Mouse (Mus musculus): ENCODE measurements around the gene Tdrkh.

Gene Tdrkh

DNA sequence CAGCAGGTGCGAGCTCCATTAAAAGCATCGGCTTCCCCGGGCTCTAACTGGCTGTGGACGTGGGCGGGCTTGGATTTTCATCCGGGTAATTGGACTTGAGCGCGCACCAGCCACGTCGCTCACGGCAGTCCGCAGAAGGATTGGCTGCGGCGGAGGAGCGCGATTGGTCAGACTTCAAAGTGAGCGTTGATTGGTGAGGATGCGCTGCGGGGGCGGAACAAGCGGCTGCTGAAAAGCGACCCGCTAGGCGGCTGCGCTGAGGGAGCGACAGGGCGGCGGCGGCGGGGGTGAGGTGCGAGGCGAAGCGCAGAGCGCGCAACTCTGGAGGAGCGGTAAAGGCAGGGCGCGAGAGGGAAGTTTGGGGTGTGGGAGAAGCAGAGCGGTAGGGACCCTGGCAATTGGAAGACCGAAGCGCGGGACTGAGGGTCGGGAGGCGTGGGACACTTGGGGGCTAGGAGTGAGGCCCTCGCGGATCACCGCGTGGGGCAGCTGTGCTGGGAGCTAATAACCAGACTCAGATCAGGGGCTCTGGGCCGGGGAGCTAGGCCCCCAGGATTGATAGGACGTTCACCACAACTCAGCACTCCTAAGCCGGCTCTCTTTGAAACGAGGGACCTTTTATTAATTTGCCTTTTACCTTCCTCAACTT lies at the start of gene Tdrkh:
TSS of gene Tdrkh (plus strand) at position 243 of the 649 bp plus-strand sequence.
- peak; percentile 97 for DNase-seq

DNA sequence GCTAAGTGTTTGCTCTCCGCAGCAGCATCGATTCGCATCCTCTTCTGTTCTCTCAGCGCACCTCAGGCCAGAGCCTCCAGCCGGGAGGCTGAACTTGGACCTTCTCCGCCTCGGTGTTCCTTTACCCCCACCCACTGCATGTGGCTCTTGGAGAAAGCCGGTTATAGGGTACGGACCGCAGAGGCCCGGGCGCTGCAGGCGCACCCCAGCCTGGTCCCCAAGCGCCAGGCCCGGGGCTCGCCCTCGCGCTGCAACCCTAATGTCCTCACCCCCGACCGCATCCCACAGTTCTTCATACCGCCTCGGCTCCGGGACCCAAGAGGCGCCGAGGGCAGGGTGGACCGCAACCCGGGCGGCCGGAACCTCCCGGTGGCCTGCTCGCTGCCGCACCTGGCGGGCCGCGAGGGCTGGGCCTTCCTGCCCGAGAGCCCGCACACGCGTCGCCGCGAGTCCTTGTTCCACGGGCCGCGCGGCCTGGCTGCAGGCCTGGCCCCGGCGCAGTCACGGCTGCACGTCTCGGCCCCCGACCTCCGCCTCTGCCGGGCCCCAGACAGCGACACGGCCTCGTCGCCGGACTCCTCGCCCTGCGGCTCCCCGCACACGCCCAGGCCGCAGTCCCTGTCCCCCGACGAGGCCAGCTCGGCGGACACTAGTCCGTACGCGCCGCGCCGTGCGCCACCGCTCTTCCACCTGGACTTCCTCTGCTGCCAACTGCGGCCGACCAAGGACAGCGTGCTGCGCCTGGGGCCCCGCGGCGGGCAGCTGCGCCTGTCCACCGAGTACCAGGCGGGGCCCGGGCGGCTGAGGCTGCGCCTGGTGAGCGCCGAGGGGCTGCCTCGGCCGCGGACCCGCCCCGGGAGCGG lies 49.6 kb upstream of the Tdrkh start:
- DNase-seq = peak; percentile 27

DNA sequence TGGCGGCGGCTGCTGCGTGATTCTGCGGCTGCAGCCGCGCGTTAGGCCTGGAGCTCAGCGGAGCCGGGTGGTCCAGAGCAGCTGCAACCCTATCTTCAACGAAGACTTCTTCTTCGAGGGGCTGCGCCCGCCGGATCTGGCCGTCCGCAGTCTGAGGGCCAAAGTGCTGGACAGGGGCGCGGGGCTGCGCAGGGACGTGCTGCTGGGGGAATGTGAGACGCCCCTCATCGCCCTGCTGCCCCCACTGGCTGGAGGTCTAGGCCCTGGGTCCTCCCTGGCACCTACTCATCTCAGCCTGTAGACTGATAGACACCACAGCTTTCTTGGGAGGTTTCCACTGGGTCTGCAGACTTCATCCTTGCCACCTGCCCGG lies 48.9 kb upstream of the Tdrkh start:
- no peak for DNase-seq

DNA sequence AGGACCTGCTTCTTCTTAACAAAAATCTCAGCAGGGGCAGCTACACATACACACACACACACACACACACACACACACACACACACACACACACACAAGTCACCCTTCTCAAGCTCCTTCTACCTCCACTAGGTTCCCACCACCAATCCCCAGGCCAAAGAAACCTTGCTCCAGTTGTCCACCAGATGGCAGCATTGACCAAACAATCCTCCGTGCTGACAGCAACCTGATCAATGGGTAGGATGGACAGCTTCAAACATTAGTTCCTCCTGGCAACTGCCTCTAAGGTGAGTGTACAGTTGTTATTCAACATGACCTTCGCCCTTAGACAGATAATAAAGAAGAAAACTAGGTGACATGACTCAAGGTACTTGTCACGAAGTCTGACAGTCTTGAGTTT lies 46.3 kb upstream of the Tdrkh start:
- DNase-seq = peak; percentile 82

DNA sequence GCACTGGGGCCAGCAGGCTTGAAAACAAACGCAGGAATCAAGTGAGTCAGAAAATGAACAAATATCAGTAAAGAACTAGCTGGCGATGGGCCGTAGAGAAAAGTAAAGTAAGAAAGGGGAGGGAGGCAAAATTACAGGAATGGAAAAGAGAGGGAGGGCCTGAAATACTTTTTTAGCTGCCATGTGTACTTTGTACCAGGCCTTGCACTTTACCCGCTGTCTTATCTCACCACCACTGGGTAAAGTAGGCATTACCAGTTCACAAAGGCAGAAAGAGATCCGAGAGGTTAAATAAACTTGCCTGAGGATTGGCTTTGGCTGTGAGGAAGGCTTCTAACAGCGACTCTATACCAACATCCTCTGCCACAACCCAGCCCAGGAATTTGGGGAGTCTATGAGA lies 45.6 kb upstream of the Tdrkh start:
- no peak for DNase-seq

DNA sequence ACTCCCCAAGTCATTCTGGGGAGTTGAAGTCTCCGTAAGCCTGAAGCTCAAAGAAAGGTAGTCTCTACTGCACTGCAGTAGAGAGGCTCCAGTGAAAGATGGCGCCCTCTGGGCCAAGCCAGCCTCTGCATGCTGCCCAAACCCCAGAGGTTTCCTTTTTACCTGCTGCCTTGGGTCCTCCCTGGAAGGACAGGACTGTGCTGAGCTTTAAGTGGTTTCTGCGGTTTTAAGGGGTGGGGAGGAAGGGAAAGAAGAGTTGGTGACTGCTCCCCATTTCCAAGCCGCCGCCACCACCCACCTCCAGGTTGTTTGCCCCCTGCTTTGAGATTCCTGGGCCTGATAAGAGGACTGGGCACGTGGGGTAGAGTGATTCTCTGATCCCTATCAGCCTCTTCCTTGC lies 44.4 kb upstream of the Tdrkh start:
- no peak for DNase-seq

DNA sequence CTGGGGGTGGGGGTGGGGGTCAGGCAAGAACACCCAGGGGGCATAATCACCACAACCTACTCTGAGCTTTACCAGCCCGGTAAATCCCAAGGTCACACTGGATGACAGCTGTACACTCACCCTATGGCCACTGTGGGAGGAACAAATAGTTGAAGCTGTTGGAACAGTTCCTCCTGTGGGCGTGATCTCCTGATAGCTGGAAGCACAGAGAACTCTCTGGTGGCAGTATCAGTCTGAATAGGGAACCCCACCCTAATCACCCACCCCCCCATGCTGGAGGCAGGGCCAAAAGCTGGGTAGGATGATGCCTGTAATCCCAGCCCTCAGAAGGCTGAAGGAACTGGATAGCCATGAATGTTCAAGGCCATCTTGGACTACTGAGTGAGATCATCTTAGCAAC lies 43.4 kb upstream of the Tdrkh start:
- no peak for DNase-seq

DNA sequence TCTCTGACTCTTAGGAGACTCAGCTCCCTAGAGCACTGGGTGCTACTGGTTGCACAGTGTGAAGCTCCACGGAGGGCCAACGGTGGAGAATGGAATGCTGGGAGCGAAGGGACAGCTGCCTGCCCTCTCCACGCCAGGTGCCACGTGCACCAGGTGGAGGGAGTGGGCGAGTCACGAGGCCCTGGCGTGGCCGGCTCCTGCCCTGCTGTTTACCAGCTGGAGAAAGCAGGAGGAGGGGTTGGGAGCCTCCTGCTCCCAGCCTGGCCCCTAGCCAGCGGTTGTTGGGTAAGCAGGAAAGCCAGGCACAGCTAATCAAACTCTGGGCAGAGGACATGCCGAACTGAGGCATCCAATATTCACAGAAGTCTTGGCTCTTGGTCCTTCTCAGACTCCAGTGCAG lies 41.4 kb upstream of the Tdrkh start:
- peak; percentile 91 for DNase-seq

DNA sequence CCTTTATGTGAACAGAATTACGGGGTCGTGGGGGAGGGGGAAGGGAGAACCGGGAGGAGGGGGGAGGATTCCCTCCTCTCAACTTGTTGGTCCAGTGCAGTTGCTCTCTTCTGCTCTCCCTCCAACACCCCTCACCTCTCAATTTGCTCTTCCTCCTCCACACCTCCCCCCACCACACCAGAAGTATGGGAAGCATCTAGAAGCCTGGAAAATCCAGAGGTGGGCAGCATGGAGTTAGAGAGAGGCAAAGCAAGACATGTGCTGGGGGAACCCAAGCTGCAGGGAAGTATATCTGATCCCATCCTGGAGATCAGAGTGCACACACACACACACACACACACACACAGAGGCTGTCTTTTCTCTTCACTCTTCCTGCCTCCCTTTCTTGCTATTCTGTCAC lies 41.0 kb upstream of the Tdrkh start:
- no peak for DNase-seq

DNA sequence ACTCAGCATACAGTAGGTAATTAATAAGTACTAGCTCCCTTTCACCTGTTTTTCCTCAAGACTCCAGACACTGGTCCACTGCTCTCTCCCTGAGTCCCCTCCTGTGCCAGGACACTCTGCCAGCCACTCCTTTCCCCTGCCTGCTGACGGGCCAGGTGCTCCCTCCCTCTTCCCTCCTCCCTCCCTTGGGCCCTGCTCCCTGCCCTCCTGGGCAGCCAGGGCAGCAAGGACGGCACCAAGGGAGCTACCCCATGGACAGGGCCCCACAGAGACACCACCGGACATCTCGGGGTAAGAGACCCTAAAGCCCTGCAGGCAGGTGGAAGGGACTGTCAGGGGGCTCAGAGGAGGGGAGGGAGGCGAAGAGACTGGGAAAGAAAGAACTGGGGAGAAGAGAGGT lies 40.4 kb upstream of the Tdrkh start, which contains the start of gene Rorc:
TSS of gene Rorc (plus strand) at position 154 of the 400 bp plus-strand sequence.
- DNase-seq = peak; percentile 58

DNA sequence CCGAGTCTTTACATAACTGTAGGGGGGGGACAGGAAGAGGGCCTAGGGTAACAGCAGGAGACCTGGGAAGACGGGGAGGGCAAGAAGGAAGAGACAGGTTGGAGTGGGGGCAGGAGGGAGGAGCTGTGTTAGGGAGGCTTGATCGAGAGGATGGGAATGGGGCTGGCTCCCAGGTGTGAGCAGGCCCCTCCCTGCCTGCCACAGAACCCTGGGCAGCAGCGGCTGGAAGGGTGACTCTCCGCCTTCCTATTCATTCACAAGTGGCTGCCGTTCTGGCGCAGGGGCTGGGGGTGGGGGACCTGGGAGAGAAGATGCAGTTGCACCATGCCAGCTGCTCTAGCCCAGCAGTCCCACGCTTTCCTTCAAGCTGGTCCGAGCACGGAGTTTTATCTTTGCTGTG lies 40.0 kb upstream of the Tdrkh start:
- peak; percentile 32 for DNase-seq

DNA sequence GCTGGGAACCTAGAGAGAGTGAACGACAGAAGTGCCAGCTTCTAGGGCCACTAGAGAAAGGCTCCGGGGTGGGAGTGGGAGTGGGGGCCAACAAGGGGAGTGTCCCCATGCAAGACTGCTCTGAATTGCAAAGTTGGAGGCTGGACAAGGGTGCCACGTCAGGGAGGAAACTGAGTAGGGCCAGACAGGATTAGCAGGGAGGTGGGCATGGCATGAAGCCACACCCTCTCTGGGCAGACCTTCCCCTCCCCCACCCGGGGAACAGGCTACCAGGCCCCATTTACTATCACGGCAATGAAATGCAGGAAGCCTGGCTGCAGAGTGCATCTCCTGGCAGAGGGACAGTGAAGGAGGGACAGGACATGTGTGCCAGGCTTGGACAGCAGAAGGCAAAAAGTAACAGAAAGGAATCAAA lies 39.5 kb upstream of the Tdrkh start:
- DNase-seq = peak; percentile 57

DNA sequence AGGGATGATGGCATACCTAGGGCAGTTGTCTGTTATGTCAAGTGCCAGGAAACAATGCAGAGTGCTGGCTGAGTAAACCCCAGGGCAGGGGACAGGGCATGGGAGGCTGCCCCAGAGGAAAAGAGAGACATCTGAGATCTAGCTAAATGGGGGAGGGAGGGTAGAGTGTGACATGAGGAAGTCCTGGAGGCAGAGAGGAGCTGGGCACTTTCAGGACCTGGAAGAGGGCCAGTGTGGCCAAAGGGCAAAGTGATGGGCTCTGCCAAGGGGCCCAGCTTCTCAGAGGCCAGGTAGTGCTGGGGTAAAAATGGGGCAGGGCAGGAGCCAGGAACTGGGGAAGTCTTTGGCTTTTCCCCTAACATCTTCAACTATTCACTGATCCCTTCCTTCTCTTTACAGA lies 38.4 kb upstream of the Tdrkh start:
- DNase-seq = no peak

DNA sequence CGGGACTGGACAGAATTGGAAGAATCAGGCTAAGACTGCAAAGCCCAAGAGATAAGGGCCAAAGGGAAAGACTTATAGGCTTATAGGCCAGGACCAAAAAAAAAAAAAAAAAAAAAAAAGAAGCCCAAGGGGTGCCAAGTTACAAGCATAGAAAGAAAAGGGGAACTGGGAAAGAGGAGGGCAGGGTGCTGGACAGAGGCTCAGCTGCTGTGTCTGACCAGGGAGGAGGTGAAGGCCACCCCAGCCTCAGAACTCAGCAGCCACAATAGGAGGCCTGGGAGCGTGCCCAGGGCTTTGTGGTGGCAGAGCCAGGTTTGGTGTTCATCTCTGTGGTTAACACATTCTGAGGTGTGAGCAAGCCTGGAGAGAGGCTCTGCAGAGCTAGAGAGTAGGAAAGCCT lies 37.9 kb upstream of the Tdrkh start:
- DNase-seq = no peak

DNA sequence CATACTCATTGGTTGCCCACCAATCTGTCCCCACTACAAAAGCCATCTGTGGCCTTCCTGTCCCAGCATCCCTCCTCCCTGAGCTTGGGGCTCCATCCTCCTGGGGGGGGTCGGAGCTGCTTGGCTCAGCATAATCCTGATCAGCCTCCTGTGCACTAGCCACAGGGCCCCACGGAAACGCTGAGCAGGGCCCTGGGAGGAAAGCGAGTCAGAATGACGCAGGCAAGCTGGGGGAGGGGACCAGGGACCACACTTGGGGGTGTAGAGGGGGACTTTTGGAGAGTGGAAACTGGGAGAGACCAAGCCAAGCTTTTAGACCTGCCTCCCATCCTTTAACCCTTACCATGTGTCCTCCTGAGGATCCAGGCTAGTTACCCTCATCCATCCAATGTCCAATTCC lies 37.2 kb upstream of the Tdrkh start:
- no peak for DNase-seq

DNA sequence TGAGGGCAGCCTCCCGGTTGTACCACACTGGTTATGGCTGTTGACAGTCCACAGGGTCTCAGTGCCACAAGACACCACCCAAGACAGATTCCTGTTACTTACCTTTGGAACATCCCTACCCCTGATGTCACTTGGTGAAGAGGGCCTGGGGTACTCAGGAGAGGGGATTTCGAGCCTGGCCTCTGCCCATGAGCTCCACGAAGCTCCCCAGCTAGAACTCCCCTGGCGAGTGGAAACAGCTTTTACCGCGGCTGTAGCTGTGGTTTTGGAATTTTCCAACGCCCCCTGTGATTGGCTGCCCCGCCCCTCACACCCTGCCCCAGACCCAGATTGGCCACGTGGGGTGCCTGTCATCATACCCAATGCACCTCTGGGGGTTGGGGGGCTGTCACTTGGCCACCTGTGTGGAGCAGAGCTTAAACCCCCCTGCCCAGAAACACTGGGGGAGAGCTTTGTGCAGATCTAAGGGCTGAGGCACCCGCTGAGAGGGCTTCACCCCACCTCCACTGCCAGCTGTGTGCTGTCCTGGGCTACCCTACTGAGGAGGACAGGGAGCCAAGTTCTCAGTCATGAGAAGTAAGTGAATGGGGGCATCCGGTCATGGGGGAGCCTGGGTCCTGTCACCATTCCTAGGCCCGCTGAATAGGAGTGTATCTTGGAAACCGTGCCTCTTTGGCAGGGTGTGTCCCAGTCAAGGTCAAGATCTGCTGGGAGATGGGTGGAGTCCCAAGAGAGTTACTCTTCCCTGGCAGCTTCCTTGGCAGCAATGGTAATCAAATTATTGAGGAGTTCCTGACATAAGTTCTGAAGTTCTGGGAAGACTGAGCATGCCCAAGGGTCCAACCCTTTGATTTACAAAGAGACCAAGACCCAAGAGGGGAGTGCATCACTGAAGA lies 35.8 kb upstream of the Tdrkh start:
- DNase-seq = peak; percentile 14

DNA sequence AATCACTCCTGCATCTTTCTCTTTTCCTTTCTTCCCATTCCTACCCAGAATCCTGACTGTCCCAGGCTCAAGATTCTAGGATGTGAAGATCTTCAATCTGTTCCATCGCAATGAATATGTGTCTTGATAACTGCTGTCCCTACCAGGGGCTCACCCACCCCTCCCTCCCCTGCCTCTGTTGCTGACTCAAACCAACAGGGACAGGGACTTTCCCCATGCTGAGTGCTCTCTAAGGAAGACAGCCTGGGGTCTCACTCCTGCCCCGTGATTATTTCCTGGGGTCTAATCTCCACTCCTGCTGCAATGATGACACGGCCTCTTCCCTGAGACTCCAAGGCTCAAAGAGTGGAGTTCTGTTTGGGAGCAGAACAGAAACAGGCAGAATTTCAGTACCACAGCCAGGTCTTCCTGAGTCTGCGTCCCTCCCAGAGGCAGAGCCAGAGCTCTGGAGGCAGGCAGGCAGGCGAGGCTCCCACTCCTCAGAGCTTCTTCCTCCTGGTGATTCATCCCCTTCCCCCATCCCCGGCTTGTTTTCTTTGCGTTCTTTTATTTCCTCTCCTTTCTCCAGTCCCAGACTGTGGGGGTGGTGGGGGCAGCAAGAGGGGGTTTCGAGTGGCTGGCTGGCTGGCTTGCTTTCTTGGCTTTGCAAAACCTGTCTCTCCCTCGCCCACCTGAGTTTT lies 33.1 kb upstream of the Tdrkh start:
- no peak for DNase-seq

DNA sequence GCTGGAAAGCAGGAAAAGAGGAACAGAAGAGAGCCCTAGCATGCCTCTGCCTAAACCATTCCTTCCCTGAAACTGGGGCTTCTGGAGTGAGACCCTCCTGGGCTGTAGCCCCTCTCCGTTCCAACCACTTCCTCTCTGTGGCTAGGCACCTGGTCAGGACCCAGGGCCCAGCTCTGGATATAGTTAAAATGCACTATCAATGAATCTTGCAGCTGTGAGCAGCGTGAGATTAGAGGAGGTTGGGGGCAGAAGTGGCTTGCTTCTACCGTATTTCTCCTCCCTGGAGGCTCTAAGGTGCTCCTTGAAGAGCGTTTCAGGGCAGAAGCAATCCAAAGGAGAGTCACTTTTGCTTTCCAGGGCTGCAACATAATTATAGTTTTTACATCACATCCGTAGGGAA lies 30.8 kb upstream of the Tdrkh start:
- no peak for DNase-seq

DNA sequence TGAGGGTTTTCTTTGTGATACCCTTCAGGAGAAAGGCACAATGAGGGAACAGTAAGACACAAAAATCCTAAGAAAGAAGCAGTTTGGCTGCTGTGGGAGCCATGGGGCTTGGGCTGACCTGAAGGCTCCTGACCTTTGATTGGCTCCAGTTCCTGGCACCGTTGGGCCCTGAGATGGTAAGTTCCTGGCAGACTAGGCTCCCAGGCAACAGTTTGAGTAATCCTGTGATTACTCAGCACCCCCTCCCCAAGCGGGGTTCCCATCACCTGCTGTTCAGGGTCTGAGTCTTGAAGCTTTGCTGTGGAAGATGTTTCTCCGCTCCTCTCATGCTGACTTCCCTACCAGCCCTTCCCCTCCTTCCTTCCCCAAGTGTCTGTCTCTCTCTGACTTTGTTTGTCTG lies 29.6 kb upstream of the Tdrkh start:
- no peak for DNase-seq

DNA sequence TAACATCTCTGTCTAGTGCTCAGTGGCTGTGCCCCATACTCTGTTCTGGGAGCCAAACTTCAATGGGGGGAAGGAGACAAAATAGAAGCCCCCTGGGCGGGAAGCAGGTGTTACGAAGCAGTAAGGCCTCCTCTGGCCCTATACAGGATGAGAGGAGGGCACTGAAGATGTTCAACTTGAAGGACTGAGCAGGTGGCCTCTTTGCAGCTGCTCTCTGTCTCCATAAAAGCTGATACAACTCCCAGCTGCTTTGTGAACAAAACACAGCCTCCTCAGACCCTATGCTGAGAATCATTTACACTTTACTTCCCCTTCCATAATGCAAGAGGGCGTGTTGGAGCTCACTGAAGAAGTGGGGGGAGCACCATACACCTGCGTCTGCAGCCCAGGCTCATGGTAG lies 26.4 kb upstream of the Tdrkh start:
- no peak for DNase-seq

DNA sequence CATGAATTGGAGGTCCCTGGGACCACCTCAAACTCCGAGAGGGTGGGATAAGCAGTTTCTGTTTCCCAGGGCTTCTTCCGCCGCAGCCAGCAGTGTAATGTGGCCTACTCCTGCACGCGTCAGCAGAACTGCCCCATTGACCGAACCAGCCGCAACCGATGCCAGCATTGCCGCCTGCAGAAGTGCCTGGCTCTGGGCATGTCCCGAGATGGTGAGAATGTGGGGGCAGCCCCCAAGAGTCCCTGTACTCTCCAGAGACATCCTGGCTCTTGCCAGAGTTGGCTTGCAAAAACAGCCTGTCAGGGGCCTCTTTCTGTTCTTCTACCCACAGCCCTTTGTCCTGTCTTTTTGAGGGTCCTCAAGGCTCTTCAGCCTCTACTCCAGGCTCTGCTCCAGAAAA lies 25.7 kb upstream of the Tdrkh start:
- no peak for DNase-seq

DNA sequence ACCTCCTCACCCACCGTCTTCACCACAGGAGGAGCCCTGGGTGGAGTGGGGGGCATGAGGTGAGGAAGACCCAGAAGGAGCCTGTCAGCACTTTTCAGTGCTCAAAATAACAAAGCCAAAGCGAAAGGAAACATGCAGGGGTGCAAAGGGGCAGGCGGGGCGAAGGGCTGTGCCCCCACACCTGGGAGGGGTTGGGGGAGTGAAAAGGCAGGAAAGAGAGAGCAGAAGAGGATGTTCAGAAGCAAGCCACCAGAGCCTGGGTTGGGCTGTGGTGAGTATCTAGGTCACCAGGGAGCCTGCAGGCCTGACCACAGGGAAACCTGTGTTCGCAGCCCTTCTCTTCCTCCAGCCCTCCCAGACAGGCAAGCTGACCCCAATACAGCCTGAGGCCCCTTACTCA lies 25.0 kb upstream of the Tdrkh start:
- DNase-seq = no peak

DNA sequence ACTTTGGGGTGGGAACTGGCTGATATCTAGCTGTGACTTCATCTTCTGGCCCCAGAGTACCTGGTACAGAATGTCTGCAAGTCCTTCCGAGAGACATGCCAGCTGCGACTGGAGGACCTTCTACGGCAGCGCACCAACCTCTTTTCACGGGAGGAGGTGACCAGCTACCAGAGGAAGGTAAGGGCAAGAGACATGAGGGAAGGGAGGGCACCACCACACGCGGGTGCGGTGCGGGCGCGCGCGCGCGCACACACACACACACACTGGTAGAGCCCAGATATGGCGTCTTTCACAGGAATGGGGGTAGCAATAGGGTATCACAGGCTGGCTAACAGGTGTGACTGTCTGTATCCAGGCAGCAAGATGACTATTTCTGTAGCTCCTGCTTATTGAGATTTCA lies 23.7 kb upstream of the Tdrkh start:
- no peak for DNase-seq
